Mouse (Mus musculus) lung, postnatal 0 days (tissue): ENCODE measurements around the gene Rab15. TPM values are rescaled to one million over a fixed set of nuclear protein-coding genes. Genes with fewer than 3 reads are reported as not detected.

Experiments used
- ATAC-seq: fragments of 200-750 bp; cut with Nextera tagmentation; 2 replicates; pipeline ENCODE4 v1.8.0; 2017; ENCODE audit warnings: moderate library complexity
- DNase-seq: peaks from one replicate; pipeline ENCODE4 v3.0.0-alpha.2; 2016; ENCODE audit warnings: low spot score
- H3K27ac ChIP-seq: fragments of 300-500 bp; sonication (generic); 2 replicates; pipeline ENCODE4 v1.5.1; 2014; ENCODE audit warnings: antibody characterized with exemption, mild to moderate bottlenecking, low read length, mixed read lengths
- H3K27me3 ChIP-seq: fragments of 300-500 bp; sonication (generic); replicated peaks from 2 replicates; pipeline ENCODE4 v1.6.1; 2014; ENCODE audit warnings: low read length, mixed read lengths; ENCODE audit not compliant: insufficient read depth
- H3K36me3 ChIP-seq: fragments of 300-500 bp; sonication (generic); 2 replicates; pipeline ENCODE4 v1.6.1; 2014; ENCODE audit warnings: low read length, mixed read lengths; ENCODE audit not compliant: insufficient read depth
- H3K4me1 ChIP-seq: fragments of 300-500 bp; sonication (generic); 2 replicates; pipeline ENCODE4 v1.6.1; 2014; ENCODE audit warnings: antibody characterized with exemption, low read depth, low read length, mixed read lengths; ENCODE audit not compliant: insufficient read depth
- H3K4me2 ChIP-seq: fragments of 300-500 bp; sonication (generic); replicated peaks from 2 replicates; pipeline ENCODE4 v1.6.1; 2014; ENCODE audit warnings: low read depth, mild to moderate bottlenecking, low read length, moderate library complexity, mixed read lengths
- H3K4me3 ChIP-seq: fragments of 300-500 bp; sonication (generic); 2 replicates; pipeline ENCODE4 v1.5.1; 2014; ENCODE audit warnings: low read depth, low read length
- H3K9ac ChIP-seq: fragments of 300-500 bp; sonication (generic); replicated peaks from 2 replicates; pipeline ENCODE4 v1.6.1; 2014; ENCODE audit warnings: low read depth, mild to moderate bottlenecking
- H3K9me3 ChIP-seq: fragments of 300-500 bp; sonication (generic); 2 replicates; pipeline ENCODE4 v1.6.1; 2016; ENCODE audit warnings: low read length, mixed read lengths
- CTCF ChIP-seq: IDR thresholded peaks from 2 replicates; pipeline ENCODE4 v1.5.1; 2016; ENCODE audit warnings: antibody characterized with exemption, mild to moderate bottlenecking
- EP300 ChIP-seq: IDR thresholded peaks from 2 replicates; pipeline ENCODE4 v1.6.1; 2016; ENCODE audit warnings: antibody characterized with exemption, mild to moderate bottlenecking, control low read depth
- WGBS: fragments of 180-500 bp; shearing (Covaris S2); extraction: QIAGEN DNeasy Blood & Tissue Kit; methylation state at CpG from one replicate; pipeline ENCODE4 v1.1.7; 2014; 5-methylcytosine and 5-hydroxymethylcytosine counted together
- polyA plus RNA-seq: library from polyadenylated mRNA; unstranded; fragments of >200 nt; fragmentation: Nextera tagmentation; extraction: Ambion mirVana; gene quantifications from 2 replicates; pipeline ENCODE4 v1.2.1, GENCODE M21; 2015

The Rab15 gene
- polyA plus RNA-seq, 1 experiment from 2014 or later: 20.7 TPM

- 56% methylated on average over 4 of the region's 4 CpGs for WGBS
- ATAC-seq: no peak
Measured at GRCm38 (mm10) chr12:76775132-76775531, 47.6 kb downstream of the Rab15 start.

GRCm38 (mm10) chr12:76774652-76775051, 48.1 kb downstream of the Rab15 start:
- ATAC-seq (no peak), DNase-seq (no peak)
- H3K27me3 ChIP-seq: no peaks in the 10 kb centered on the region
- no peaks in the 10 kb centered on the region for H3K36me3 ChIP-seq
- H3K4me1 ChIP-seq: no peaks in the 10 kb centered on the region
- WGBS: 55% methylated on average over 3 of the region's 3 CpGs
- H3K9me3 ChIP-seq: no peaks in the 10 kb centered on the region
- H3K27ac ChIP-seq: no peak overlapping the region
- H3K9ac ChIP-seq: no peak overlapping the region
- no peak overlapping the region for H3K4me3 ChIP-seq
- no peak overlapping the region for H3K4me2 ChIP-seq
- TF ChIP-seq CTCF (no peak), EP300 (no peak)

More at GRCm38 (mm10) chr12:76775132-76775531, 47.6 kb downstream of the Rab15 start:
- Histone ChIP-seq H3K4me2 (no peak overlapping the region), H3K9me3 (no peaks in the 10 kb centered on the region), H3K27me3 (no peaks in the 10 kb centered on the region), H3K4me3 (no peak overlapping the region), H3K4me1 (no peaks in the 10 kb centered on the region), H3K36me3 (no peaks in the 10 kb centered on the region), H3K27ac (no peak overlapping the region), H3K9ac (no peak overlapping the region)
- TF ChIP-seq CTCF (no peak), EP300 (no peak)
- DNase-seq: no peak

GRCm38 (mm10) chr12:76771540-76771939, 51.2 kb downstream of the Rab15 start:
- TF ChIP-seq CTCF (no peak), EP300 (no peak)
- Histone ChIP-seq H3K36me3 (no peaks in the 10 kb centered on the region), H3K27ac (no peak overlapping the region), H3K27me3 (no peaks in the 10 kb centered on the region), H3K4me1 (no peaks in the 10 kb centered on the region), H3K4me2 (no peak overlapping the region), H3K9me3 (no peaks in the 10 kb centered on the region), H3K9ac (no peak overlapping the region), H3K4me3 (no peak overlapping the region)
- WGBS: 84% methylated on average over 5 of the region's 5 CpGs
- ATAC-seq (no peak), DNase-seq (no peak)

- 85% methylated on average over 5 of the region's 5 CpGs for WGBS
- DNase-seq: no peak
- no peaks in the 10 kb centered on the region for H3K9me3 ChIP-seq
- H3K4me3 ChIP-seq: no peak overlapping the region
- no peak overlapping the region for H3K4me2 ChIP-seq
- no peaks in the 10 kb centered on the region for H3K4me1 ChIP-seq
- no peak for ATAC-seq
- H3K9ac ChIP-seq: no peak overlapping the region
- no peaks in the 10 kb centered on the region for H3K36me3 ChIP-seq
- H3K27ac ChIP-seq: no peak overlapping the region
- TF ChIP-seq CTCF (no peak), EP300 (no peak)
- no peaks in the 10 kb centered on the region for H3K27me3 ChIP-seq
Measured at GRCm38 (mm10) chr12:76770841-76771500, 51.7 kb downstream of the Rab15 start.

DNA sequence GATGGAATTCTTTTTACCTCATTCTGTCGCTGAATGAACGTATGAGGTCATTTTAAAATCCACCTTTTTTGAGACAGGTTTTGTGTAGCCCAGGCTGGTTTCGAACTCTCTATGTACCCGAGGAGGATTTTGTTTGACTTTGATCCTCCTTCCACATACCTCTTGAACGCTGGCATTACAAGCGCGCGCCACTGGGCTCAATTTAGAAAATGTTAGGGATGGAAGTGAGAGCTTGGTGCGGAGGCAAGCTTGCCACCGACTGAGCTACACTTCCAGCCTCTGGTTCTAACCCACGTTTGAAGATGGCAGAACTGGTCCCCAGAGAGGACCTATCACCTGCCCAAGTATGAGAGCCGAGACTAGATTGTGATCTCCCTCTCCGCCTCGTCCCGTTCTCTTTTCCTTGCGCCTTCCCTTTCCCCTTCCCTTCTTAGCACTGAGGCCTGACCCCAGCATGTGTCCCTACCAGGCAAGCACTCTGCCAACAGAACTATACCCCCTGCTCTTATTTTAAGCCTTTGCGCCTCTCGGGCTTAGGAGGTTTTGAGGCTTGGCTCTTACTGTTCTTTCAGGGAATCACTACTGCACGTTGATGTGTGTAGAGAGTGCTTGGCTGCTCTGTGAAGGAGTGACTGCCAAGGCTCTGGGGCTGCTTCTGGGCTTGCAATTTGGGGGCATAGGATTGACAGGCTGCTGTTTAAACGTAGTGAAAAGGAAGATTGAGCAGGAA, 56.6 kb downstream of the Rab15 start:
- Histone ChIP-seq H3K36me3 (no peaks in the 10 kb centered on the region), H3K9ac (peak overlapping the region; percentile 55), H3K4me2 (peak overlapping the region; percentile 63), H3K4me1 (no peaks in the 10 kb centered on the region), H3K9me3 (no peaks in the 10 kb centered on the region), H3K27me3 (no peaks in the 10 kb centered on the region), H3K4me3 (peak overlapping the region; percentile 64), H3K27ac (peak overlapping the region; percentile 72)
- 26% methylated on average over 20 of the region's 20 CpGs for WGBS
- peak; percentile 36 for ATAC-seq
- peak; percentile 21 for DNase-seq
- no peak for TF ChIP-seq EP300
- TF ChIP-seq CTCF: no peak

- DNase-seq (peak; percentile 96), ATAC-seq (peak; percentile 97)
- Histone ChIP-seq H3K4me2 (peak within 1 kb of the TSS; percentile 63), H3K27ac (peak within 1 kb of the TSS; percentile 72), H3K36me3 (no peaks in the 10 kb centered on the region), H3K9ac (peak within 1 kb of the TSS; percentile 55), H3K27me3 (no peaks in the 10 kb centered on the region), H3K9me3 (no peaks in the 10 kb centered on the region), H3K4me1 (no peaks in the 10 kb centered on the region), H3K4me3 (peak within 1 kb of the TSS; percentile 64)
- TF ChIP-seq CTCF: peak; percentile 25
- TF ChIP-seq EP300: peak; percentile 53; the same call in 1 of the 2 replicates
- WGBS: under 1% methylated on average over 31 of the region's 31 CpGs
Measured at GRCm38 (mm10) chr12:76765354-76765851, 57.3 kb downstream of the Rab15 start, which contains the start of the genes Churc1 and Fntb. Gene Churc1 (plus strand): TSS chr12:76765538. Gene Fntb (plus strand): TSS chr12:76765589.
